Mouse (Mus musculus) G1E (cell line): ENCODE results near the gene Rps19bp1.

Source experiments
- CTCF ChIP-seq: IDR thresholded peaks from 2 replicates; pipeline ENCODE4 v1.5.1; 2012; ENCODE audit warnings: low read depth, low read length, inconsistent platforms, mixed read lengths
- GATA1 ChIP-seq: IDR thresholded peaks from 2 replicates; pipeline ENCODE4 v1.6.1; 2012; ENCODE audit warnings: borderline replicate concordance, low read length, inconsistent platforms, mixed read lengths
- GATA2 ChIP-seq: IDR thresholded peaks from 2 replicates; pipeline ENCODE4 v1.6.1; 2012; ENCODE audit warnings: low read depth, low read length, inconsistent platforms, borderline replicate concordance
- POLR2AphosphoS5 ChIP-seq: IDR thresholded peaks from 2 replicates; pipeline ENCODE4 v1.6.1; 2012; ENCODE audit warnings: low read depth, low read length, inconsistent platforms; ENCODE audit not compliant: insufficient replicate concordance
- TAL1 ChIP-seq: conservative IDR thresholded peaks from 2 replicates; pipeline ENCODE4 v1.6.1; 2012; ENCODE audit warnings: low read depth, low read length, inconsistent platforms, mixed read lengths

GRCm38 (mm10) chr15:80304188-80304587, 40.1 kb upstream of the Rps19bp1 start:
- no peak for TF ChIP-seq CTCF
- TF ChIP-seq POLR2AphosphoS5 = no peak
- TF ChIP-seq GATA2 = no peak
- TF ChIP-seq GATA1 = no peak
- no peak for TF ChIP-seq TAL1
